Mouse (Mus musculus) brown adipose tissue, adult 24 weeks (tissue): ENCODE results near the gene Edar. TPM values are rescaled to one million over a fixed set of nuclear protein-coding genes. Genes with fewer than 3 reads are reported as not detected.

Source experiments
- H3K27ac ChIP-seq: fragments of 200-500 bp; replicated peaks from 2 replicates; pipeline ENCODE4 v1.5.1; 2012; ENCODE audit warnings: low read depth, mild to moderate bottlenecking, low read length
- H3K4me1 ChIP-seq: fragments of 200-500 bp; 2 replicates; pipeline ENCODE4 v1.6.1; 2012; ENCODE audit warnings: low read length, mixed read lengths; ENCODE audit not compliant: control insufficient read depth, insufficient read depth, insufficient read length
- H3K4me3 ChIP-seq: fragments of 200-500 bp; 2 replicates; pipeline ENCODE4 v1.5.1; 2012; ENCODE audit warnings: low read depth, mild to moderate bottlenecking, low read length, moderate library complexity; ENCODE audit not compliant: insufficient read depth
- polyA plus RNA-seq: library from polyadenylated mRNA; stranded (reverse); fragments of >200 nt; gene quantifications from 2 replicates; pipeline ENCODE4 v1.2.4, GENCODE M21; 2012; ENCODE audit not compliant: missing spikeins, insufficient read depth, insufficient read length

Edar gene
- polyA plus RNA-seq, 1 experiment = not detected

- Histone ChIP-seq H3K27ac (no peak overlapping the region), H3K4me1 (no peaks in the 10 kb centered on the region; the same call in 1 of the 2 replicates), H3K4me3 (no peak overlapping the region)
Measured at GRCm38 (mm10) chr10:58595821-58596220, 79.6 kb downstream of the Edar start.

GRCm38 (mm10) chr10:58595197-58595596 is 80.3 kb downstream of the Edar start:
- Histone ChIP-seq H3K4me3 (no peak overlapping the region), H3K27ac (no peak overlapping the region), H3K4me1 (no peaks in the 10 kb centered on the region; the same call in 1 of the 2 replicates)

- Histone ChIP-seq H3K27ac (no peak overlapping the region), H3K4me3 (no peak overlapping the region), H3K4me1 (no peaks in the 10 kb centered on the region; the same call in 1 of the 2 replicates)
Measured at GRCm38 (mm10) chr10:58594486-58594885, 81.0 kb downstream of the Edar start.

- H3K27ac ChIP-seq = no peak overlapping the region
Measured at GRCm38 (mm10) chr10:58585427-58586223, 89.8 kb downstream of the Edar start.

GRCm38 (mm10) chr10:58560521-58560920 is 114.9 kb downstream of the Edar start:
- H3K4me1 ChIP-seq = no peaks in the 10 kb centered on the region
- H3K4me3 ChIP-seq = no peak overlapping the region
- no peak overlapping the region for H3K27ac ChIP-seq

More at GRCm38 (mm10) chr10:58585427-58586223, 89.8 kb downstream of the Edar start:
- Histone ChIP-seq H3K4me1 (no peaks in the 10 kb centered on the region; the same call in 1 of the 2 replicates), H3K4me3 (no peak overlapping the region)

- H3K4me1 ChIP-seq = no peaks in the 10 kb centered on the region
- no peak overlapping the region for H3K27ac ChIP-seq
- H3K4me3 ChIP-seq = no peak overlapping the region
Measured at GRCm38 (mm10) chr10:58559901-58560300, 115.6 kb downstream of the Edar start.

GRCm38 (mm10) chr10:58559098-58559497 is 116.4 kb downstream of the Edar start:
- Histone ChIP-seq H3K4me1 (no peaks in the 10 kb centered on the region), H3K27ac (no peak overlapping the region), H3K4me3 (no peak overlapping the region)

- Histone ChIP-seq H3K27ac (no peak overlapping the region), H3K4me3 (no peak overlapping the region)
Measured at GRCm38 (mm10) chr10:58554693-58555387, 120.6 kb downstream of the Edar start.

More at GRCm38 (mm10) chr10:58554693-58555387, 120.6 kb downstream of the Edar start:
- no peaks in the 10 kb centered on the region for H3K4me1 ChIP-seq

Other genes starting within 250 kb of the Edar start
- 20.1 and 23.1 TPM in 2 replicates for gene Ranbp2, start 228.7 kb downstream of the Edar start, polyA plus RNA-seq
- 4.0 and 4.4 TPM in 2 replicates for gene Ccdc138, start 177.7 kb downstream of the Edar start, polyA plus RNA-seq
- not detected in 2 replicates for gene Gm17542, start 42.6 kb upstream of the Edar start, polyA plus RNA-seq
- gene Sh3rf3, start 137.7 kb upstream of the Edar start, polyA plus RNA-seq = 0.63 and 0.95 TPM in 2 replicates